Mouse (Mus musculus) monocyte, adult 5-6 weeks (primary cell): ENCODE data around the gene Lrrk2. TPM values are rescaled to one million over a fixed set of nuclear protein-coding genes. Genes with fewer than 3 reads are reported as not detected.

Experiments used
- ATAC-seq: fragments of 153-309, 156-312 bp; replicated peaks from 2 replicates; pipeline ENCODE4 v1.8.0; 2017; ENCODE audit warnings: mild to moderate bottlenecking; ENCODE audit not compliant: low TSS enrichment, insufficient number of reproducible peaks, severe bottlenecking, poor library complexity, low FRiP score
- total RNA-seq: library from RNA; stranded (forward); fragments of 200-1000, 200-491, 200-594 nt; gene quantifications from 3 replicates; pipeline ENCODE4 v1.2.3, GENCODE M21; 2017

Lrrk2 gene
- total RNA-seq, 1 experiment from 2014 or later = 89.4 TPM

GRCm38 (mm10) chr15:91671987-91672386 is 988 bp upstream of the Lrrk2 start:
- ATAC-seq = no peak

DNA sequence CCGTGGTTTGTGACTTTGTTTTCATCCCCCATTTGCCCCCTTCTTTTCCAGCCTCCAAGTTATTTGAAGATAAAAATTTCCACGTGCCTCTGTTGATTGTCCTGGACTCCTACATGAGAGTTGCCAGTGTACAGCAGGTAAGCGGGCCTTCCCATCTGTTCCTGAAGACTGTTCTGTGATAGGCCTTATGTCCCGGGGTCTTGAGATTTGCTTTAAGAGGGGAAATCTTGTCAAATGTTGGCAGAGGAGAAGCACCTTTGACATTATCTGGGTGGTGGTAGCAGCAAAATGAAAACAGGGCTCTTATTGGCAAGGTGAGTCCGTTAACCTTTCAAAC is 562 bp downstream of the Lrrk2 start:
- ATAC-seq = no peak

GRCm38 (mm10) chr15:91680116-91680515 is 7.1 kb downstream of the Lrrk2 start:
- ATAC-seq = peak; percentile 92

GRCm38 (mm10) chr15:91685880-91686563 is 13.0 kb downstream of the Lrrk2 start:
- ATAC-seq = no peak

DNA sequence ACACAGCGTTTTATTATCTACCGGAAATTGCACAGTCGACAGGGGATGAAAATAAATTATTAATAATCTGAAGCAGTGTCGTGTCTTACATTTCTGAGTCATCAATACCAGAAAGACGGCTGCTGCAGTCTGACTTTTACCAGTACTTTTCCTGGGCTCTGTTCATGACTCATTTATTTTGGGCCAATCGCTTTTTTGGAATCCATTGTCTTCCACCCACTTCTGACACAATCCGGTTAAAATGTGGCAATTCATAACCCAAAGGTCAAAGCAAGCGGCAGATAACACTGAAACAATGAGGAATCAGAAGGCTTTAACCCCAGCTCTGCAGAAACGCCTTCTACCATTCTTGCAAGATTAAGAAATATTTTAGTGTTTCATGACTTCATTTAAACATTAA is 17.7 kb downstream of the Lrrk2 start:
- no peak for ATAC-seq

DNA sequence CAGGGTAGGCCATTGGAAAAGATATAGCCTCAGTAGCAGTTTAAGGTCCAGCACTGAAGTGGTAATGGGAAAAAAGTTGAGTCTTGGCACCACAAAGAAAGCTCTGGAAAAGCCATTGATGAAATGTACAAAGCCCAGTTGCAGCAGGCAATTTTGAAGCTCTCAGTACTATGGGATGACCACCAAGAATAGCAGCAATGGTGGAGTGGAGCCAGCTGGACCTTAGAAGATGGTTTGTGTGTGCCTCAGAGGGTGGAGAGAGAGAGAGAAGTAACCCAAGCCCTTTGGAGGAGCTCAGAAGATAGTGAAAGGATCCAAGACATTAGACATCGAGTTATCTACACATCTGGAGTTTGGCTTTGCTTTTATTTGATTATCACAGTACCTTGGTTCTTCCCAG is 20.1 kb downstream of the Lrrk2 start:
- ATAC-seq = no peak

DNA sequence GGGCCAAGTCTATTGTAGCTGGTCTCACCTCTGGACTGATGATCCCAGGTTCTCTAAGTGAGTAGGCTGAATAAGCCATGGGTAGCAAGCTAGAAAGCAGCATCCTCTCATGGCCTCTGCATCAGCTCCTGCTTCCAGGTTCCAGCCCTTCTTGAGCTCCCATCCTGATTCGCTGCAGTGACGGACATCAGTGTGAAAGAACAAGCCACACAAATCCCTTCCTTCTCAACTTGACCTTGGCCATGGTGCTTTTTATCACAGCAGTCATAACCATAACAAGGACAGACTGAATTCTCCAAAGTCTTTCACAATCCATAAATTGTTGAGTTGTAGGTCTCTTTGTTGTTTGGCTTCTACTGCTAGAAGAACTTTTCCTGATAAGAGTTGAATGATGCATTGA is 20.9 kb downstream of the Lrrk2 start:
- no peak for ATAC-seq

GRCm38 (mm10) chr15:91700841-91701240 is 27.9 kb downstream of the Lrrk2 start:
- no peak for ATAC-seq

GRCm38 (mm10) chr15:91702991-91703715 is 30.2 kb downstream of the Lrrk2 start:
- peak; percentile 95 for ATAC-seq

- no peak for ATAC-seq
Observed at GRCm38 (mm10) chr15:91704091-91704490, 31.1 kb downstream of the Lrrk2 start.

GRCm38 (mm10) chr15:91709207-91710130 is 36.5 kb downstream of the Lrrk2 start:
- no peak for ATAC-seq

- ATAC-seq = no peak
Observed at GRCm38 (mm10) chr15:91735216-91735922, 62.4 kb downstream of the Lrrk2 start.

DNA sequence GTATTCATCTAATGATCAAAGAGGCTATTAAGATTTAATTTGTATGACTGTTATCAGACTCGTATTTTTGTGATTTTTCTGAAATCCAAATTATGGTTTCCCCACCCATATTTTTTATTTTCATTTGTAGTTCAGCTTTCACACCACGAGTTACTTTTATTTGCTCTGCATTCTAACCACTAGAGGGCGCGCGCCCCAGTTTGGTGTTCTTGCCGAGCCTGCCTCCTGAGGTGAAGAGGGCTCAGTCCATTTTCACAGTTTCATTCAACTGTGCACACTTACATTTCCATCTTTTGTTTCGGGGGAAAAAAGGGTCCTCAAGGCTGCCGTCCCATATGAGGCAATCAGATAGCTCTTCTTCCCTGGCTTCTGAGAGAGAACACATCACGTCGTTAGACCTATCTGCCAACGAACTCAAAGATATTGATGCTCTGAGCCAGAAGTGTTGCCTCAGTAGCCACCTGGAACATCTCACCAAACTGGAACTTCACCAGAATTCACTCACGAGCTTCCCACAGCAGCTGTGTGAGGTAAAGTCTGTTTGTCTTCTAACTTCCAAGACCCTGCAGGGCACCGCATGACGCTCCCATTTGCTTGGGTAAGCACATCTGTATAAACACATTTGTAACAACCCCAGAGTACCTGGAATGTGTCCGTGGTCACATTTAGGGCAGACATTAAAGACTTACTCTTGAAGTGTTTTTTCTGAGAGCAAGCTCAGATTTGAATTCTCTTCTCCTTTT is 64.0 kb downstream of the Lrrk2 start:
- no peak for ATAC-seq

- no peak for ATAC-seq
Observed at GRCm38 (mm10) chr15:91738808-91739207, 65.8 kb downstream of the Lrrk2 start.

DNA sequence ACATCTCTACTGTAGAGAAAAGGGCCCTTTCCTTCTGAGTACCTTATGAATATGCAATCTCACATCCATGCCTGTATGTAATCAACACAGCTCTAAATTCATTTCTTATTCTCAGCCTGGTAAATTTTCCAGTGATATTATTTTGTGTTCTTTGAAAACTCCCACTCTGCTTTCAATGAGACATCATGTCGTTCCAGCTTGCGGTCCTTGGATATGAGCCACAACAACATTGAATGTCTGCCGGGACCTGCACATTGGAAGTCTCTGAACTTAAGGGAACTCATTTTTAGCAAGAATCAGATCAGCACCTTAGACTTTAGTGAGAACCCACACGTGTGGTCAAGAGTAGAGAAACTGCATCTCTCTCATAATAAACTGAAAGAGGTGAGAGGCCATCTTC is 72.5 kb downstream of the Lrrk2 start:
- ATAC-seq = no peak

GRCm38 (mm10) chr15:91752111-91752510 is 79.1 kb downstream of the Lrrk2 start:
- ATAC-seq = no peak

DNA sequence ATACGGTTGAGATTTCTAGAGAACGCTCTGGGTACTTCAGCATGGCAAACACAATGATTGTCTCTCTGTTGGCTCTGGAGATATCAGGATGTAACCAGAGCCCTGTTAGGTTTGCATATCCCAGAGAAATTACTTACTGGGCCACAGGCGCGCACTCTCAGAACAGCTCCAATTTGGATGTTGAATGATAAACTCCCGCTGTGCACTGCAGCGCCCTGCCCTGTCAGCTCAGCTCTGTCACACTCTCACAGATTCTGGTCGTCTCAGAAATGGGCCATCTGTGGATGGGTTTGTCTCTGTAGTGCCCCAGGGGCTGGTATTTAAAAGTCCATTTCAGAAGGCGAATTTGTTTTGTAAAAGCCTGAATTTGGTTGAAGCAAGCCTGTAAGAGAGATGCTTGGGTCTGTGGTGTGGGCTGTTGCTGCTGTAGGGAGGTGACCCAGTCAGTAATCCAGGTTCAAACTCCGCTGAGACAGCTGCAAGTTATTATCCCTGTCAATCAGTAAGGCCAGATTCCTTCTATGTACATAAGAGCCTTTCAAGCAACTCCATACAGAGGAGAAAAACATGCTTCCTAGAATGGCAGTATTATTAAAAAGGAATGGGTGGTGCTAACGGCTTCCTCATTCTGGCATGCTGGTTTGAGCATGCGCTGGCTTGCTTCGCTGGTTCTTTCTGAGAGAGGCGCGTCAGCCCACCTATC is 80.6 kb downstream of the Lrrk2 start:
- ATAC-seq = no peak

GRCm38 (mm10) chr15:91754546-91754945 is 81.6 kb downstream of the Lrrk2 start:
- no peak for ATAC-seq
